Mouse (Mus musculus) G1E (cell line): ENCODE data around the gene Zdbf2. TPM values are rescaled to one million over a fixed set of nuclear protein-coding genes. Genes with fewer than 3 reads are reported as not detected.

Experiments used
- ATAC-seq: 2 replicates; pipeline ENCODE4 v1.8.0; 2016; ENCODE audit warnings: mild to moderate bottlenecking; ENCODE audit not compliant: insufficient number of reproducible peaks, poor library complexity, low FRiP score, severe bottlenecking; ENCODE audit errors: extremely low read depth
- DNase-seq: peaks from one replicate; pipeline ENCODE4 v3.0.0; 2012; ENCODE audit warnings: low spot score
- H3K27me3 ChIP-seq: 2 replicates; pipeline ENCODE4 v1.6.1; 2012; ENCODE audit warnings: mild to moderate bottlenecking, low read length, inconsistent platforms; ENCODE audit not compliant: insufficient read depth
- H3K36me3 ChIP-seq: replicated peaks from 2 replicates; pipeline ENCODE3; 2012; ENCODE audit warnings: mild to moderate bottlenecking, inconsistent platforms
- H3K4me1 ChIP-seq: 2 replicates; pipeline ENCODE4 v1.6.1; 2012; ENCODE audit warnings: low read depth, low read length, inconsistent platforms, mixed read lengths; ENCODE audit not compliant: insufficient read depth
- H3K4me3 ChIP-seq: 2 replicates; pipeline ENCODE4 v1.5.1; 2012; ENCODE audit warnings: low read depth, mild to moderate bottlenecking, inconsistent platforms, low read length, moderate library complexity, mixed read lengths
- H3K9me3 ChIP-seq: replicated peaks from 2 replicates; pipeline ENCODE4 v1.6.1; 2012; ENCODE audit warnings: inconsistent platforms
- CTCF ChIP-seq: IDR thresholded peaks from 2 replicates; pipeline ENCODE4 v1.5.1; 2012; ENCODE audit warnings: low read depth, low read length, inconsistent platforms, mixed read lengths
- GATA1 ChIP-seq: IDR thresholded peaks from 2 replicates; pipeline ENCODE4 v1.6.1; 2012; ENCODE audit warnings: borderline replicate concordance, low read length, inconsistent platforms, mixed read lengths
- GATA2 ChIP-seq: IDR thresholded peaks from 2 replicates; pipeline ENCODE4 v1.6.1; 2012; ENCODE audit warnings: low read depth, low read length, inconsistent platforms, borderline replicate concordance
- POLR2AphosphoS5 ChIP-seq: IDR thresholded peaks from 2 replicates; pipeline ENCODE4 v1.6.1; 2012; ENCODE audit warnings: low read depth, low read length, inconsistent platforms; ENCODE audit not compliant: insufficient replicate concordance
- TAL1 ChIP-seq: conservative IDR thresholded peaks from 2 replicates; pipeline ENCODE4 v1.6.1; 2012; ENCODE audit warnings: low read depth, low read length, inconsistent platforms, mixed read lengths
- polyA plus RNA-seq: library from polyadenylated mRNA; stranded (reverse); fragments of >175 nt; gene quantifications from 2 replicates; pipeline ENCODE4 v1.2.3, GENCODE M21; 2012
- total RNA-seq, 2 experiments: library from RNA; stranded (forward) in 1 of 2; stranded (reverse) in 1 of 2; fragments of 200-1000 nt in 1 of 2; fragments of >200 nt in 1 of 2; fragmentation: Nextera tagmentation in 1 of 2; gene quantifications; 2 replicates each; pipeline ENCODE4 v1.2.3; 2014 to 2017

The Zdbf2 gene
- total and polyA plus RNA-seq, 3 experiments, result 0.11 TPM; not detected in 2

GRCm38 (mm10) chr1:63259916-63260741, 12.9 kb upstream of the Zdbf2 start:
- no peaks in the 10 kb centered on the region for H3K9me3 ChIP-seq
- H3K4me3 ChIP-seq, result no peak overlapping the region
- TF ChIP-seq GATA1 (no peak), POLR2AphosphoS5 (no peak), CTCF (no peak), TAL1 (no peak), GATA2 (no peak)
- H3K36me3 ChIP-seq, result no peaks in the 10 kb centered on the region
- peaks cover 15% of the 10 kb centered on the region for H3K27me3 ChIP-seq
- H3K4me1 ChIP-seq, result no peaks in the 10 kb centered on the region
- no peak for ATAC-seq
- no peak for DNase-seq

DNA sequence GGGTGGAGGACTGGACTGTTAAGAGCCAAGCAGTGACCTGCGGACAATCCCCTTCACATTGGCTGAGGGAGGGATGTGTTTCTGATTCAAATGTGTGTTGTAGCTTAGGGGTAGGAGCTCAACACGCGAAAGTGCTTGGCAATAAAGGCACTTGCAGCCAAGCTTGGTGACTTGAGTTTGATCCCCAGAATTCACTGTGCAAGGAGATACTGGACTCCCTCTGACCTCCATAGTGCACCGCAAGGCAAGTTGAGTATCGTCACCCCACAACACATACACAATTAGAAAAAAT, 12.4 kb upstream of the Zdbf2 start:
- TF ChIP-seq GATA2, result no peak
- no peak for TF ChIP-seq TAL1
- TF ChIP-seq POLR2AphosphoS5, result no peak
- no peak for TF ChIP-seq CTCF
- TF ChIP-seq GATA1, result no peak
- ATAC-seq, result no peak
- H3K9me3 ChIP-seq, result no peaks in the 10 kb centered on the region
- DNase-seq, result no peak
- H3K4me1 ChIP-seq, result no peaks in the 10 kb centered on the region
- H3K4me3 ChIP-seq, result no peak overlapping the region
- H3K36me3 ChIP-seq, result no peaks in the 10 kb centered on the region
- peaks cover 9% of the 10 kb centered on the region; the same call in 1 of the 2 replicates for H3K27me3 ChIP-seq

DNA sequence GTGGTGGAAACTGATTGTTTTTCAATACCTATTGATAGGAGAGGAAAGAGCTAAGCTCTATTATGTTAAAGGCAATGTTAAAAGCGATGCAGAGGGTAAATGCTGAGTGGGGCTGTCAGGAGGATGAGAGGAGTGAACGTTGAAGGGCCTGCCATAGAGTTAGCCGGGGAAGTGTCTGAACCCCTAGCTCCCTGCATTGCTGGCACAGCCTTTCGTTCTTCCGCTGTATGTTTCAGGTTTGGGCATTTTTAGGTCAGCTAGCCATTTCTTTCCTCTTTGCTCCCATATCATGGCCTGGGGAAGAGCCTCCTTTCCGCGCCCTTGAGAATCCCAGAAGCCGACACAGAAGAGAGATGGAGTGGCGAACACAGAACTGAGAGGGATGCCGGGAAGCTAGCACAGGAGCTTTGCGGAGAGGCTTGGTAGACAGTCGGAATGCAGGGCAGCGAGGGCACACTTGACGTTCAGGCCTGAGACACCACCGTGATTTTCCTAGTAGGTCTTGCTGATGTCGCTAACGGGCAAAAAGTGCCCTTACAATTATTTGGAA, 11.9 kb upstream of the Zdbf2 start:
- Histone ChIP-seq H3K4me1 (no peaks in the 10 kb centered on the region), H3K36me3 (no peaks in the 10 kb centered on the region), H3K9me3 (no peaks in the 10 kb centered on the region), H3K4me3 (no peak overlapping the region), H3K27me3 (peaks cover 8% of the 10 kb centered on the region; the same call in 1 of the 2 replicates)
- no peak for TF ChIP-seq GATA1
- TF ChIP-seq CTCF, result no peak
- no peak for TF ChIP-seq GATA2
- no peak for TF ChIP-seq POLR2AphosphoS5
- TF ChIP-seq TAL1, result no peak
- no peak for DNase-seq
- no peak for ATAC-seq

GRCm38 (mm10) chr1:63263671-63264070, 9.4 kb upstream of the Zdbf2 start:
- Histone ChIP-seq H3K27me3 (peaks cover 2% of the 10 kb centered on the region; the same call in 1 of the 2 replicates), H3K36me3 (no peaks in the 10 kb centered on the region), H3K4me1 (no peaks in the 10 kb centered on the region), H3K4me3 (no peak overlapping the region), H3K9me3 (no peaks in the 10 kb centered on the region)
- DNase-seq (no peak), ATAC-seq (no peak)
- TF ChIP-seq GATA1 (no peak), TAL1 (no peak), GATA2 (no peak), POLR2AphosphoS5 (no peak), CTCF (no peak)

GRCm38 (mm10) chr1:63265461-63265860, 7.6 kb upstream of the Zdbf2 start:
- DNase-seq (no peak), ATAC-seq (no peak)
- no peaks in the 10 kb centered on the region for H3K9me3 ChIP-seq
- H3K4me3 ChIP-seq, result no peak overlapping the region
- peaks cover 2% of the 10 kb centered on the region; the same call in 1 of the 2 replicates for H3K27me3 ChIP-seq
- TF ChIP-seq TAL1 (no peak), GATA2 (no peak), POLR2AphosphoS5 (no peak), GATA1 (no peak), CTCF (no peak)
- no peaks in the 10 kb centered on the region for H3K36me3 ChIP-seq
- H3K4me1 ChIP-seq, result no peaks in the 10 kb centered on the region

DNA sequence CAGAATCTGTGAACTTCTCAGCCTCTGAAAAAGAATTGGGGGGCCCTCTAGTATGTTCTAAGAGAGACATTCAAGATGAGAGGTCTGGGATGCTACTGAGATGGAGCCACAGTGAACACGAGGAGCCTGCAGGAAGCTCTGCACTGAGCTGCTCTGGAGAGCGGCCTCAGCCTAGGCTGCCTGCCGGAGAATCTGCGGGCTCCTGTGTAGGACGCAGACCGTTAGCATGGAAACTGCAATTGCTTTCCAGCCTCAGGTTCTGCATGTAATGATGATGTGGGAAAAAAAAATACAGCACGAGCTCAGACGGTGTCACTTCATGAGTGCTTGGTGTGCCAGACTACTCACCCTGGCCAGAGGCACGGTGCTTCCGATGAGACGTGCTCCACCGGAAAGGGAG, 6.9 kb upstream of the Zdbf2 start:
- peaks cover 2% of the 10 kb centered on the region; the same call in 1 of the 2 replicates for H3K27me3 ChIP-seq
- H3K4me3 ChIP-seq, result no peak overlapping the region
- DNase-seq, result no peak
- H3K4me1 ChIP-seq, result no peaks in the 10 kb centered on the region
- ATAC-seq, result no peak
- TF ChIP-seq POLR2AphosphoS5 (no peak), CTCF (no peak), GATA1 (no peak), TAL1 (no peak), GATA2 (no peak)
- H3K36me3 ChIP-seq, result no peaks in the 10 kb centered on the region
- H3K9me3 ChIP-seq, result no peaks in the 10 kb centered on the region
